ENCODE assay signal across 32 mouse cellular contexts in genomic region chr13:109629216-109629615, GRCm38 (mm10).
"Had no signal": no experiment of that assay in that cellular context is flagged by ENCODE, and none has a peak within 500 bp of the region (broad histone marks: within the 10 kb centered on the region; RNA-seq: fewer than 3 reads in every experiment).

No protein-coding gene starts in this region.

- DNase-seq: left cerebral cortex, postnatal 4 days; liver; liver, embryonic 13.5 days; liver, postnatal 0 days; lung, adult 18-20 months; lung, adult 2 months; lung, embryonic 14.5 days; lung, postnatal 10 days; lung, postnatal 14 days; lung, postnatal 36 days; lung, postnatal 4 days; midbrain, embryonic 14.5 days had no signal

- H3K4me3 ChIP-seq: left cerebral cortex, adult 2 months; limb, embryonic 10.5 days; limb, embryonic 12.5 days; limb, embryonic 13.5 days; limb, embryonic 15.5 days; liver, embryonic 12.5 days; liver, embryonic 13.5 days; liver, embryonic 15.5 days; lung, embryonic 15.5 days; megakaryocyte, embryonic 14.5 days; midbrain, embryonic 10.5 days; midbrain, embryonic 12.5 days; midbrain, embryonic 13.5 days; midbrain, embryonic 15.5 days; myocyte; neural tube, embryonic 12.5 days had no signal

- H3K9ac ChIP-seq: limb, embryonic 12.5 days; limb, embryonic 13.5 days; limb, embryonic 15.5 days; liver, embryonic 12.5 days; liver, embryonic 13.5 days; liver, embryonic 14.5 days; liver, embryonic 15.5 days; liver, postnatal 0 days; lung, embryonic 14.5 days; lung, embryonic 15.5 days; midbrain, embryonic 12.5 days; midbrain, embryonic 13.5 days; midbrain, embryonic 15.5 days; neural tube, embryonic 12.5 days had no signal

- H3K4me2 ChIP-seq: limb, embryonic 12.5 days; limb, embryonic 13.5 days; limb, embryonic 15.5 days; liver, embryonic 11.5 days; liver, embryonic 12.5 days; liver, embryonic 13.5 days; liver, embryonic 15.5 days; lung, embryonic 14.5 days; lung, embryonic 15.5 days; midbrain, embryonic 11.5 days; midbrain, embryonic 12.5 days; midbrain, embryonic 13.5 days; midbrain, embryonic 15.5 days; neural tube, embryonic 12.5 days had no signal

- H3K27me3 ChIP-seq: limb, embryonic 12.5 days; limb, embryonic 13.5 days; limb, embryonic 15.5 days; liver, embryonic 12.5 days; liver, embryonic 13.5 days; liver, embryonic 15.5 days; lung, embryonic 15.5 days; megakaryocyte, embryonic 14.5 days; midbrain, embryonic 12.5 days; midbrain, embryonic 13.5 days; midbrain, embryonic 15.5 days; neural tube, embryonic 12.5 days had no signal

- H3K36me3 ChIP-seq: limb, embryonic 10.5 days; limb, embryonic 12.5 days; limb, embryonic 13.5 days; limb, embryonic 15.5 days; liver, embryonic 12.5 days; liver, embryonic 13.5 days; liver, embryonic 15.5 days; lung, embryonic 15.5 days; midbrain, embryonic 10.5 days; midbrain, embryonic 12.5 days; midbrain, embryonic 13.5 days; midbrain, embryonic 15.5 days; neural tube, embryonic 12.5 days had no signal

- ATAC-seq: liver, embryonic 12.5 days; liver, postnatal 0 days; lung, postnatal 0 days; midbrain, embryonic 13.5 days; midbrain, embryonic 15.5 days had no signal

- H3K9me3 ChIP-seq: limb, embryonic 10.5 days; limb, embryonic 12.5 days; limb, embryonic 13.5 days; limb, embryonic 15.5 days; liver, embryonic 12.5 days; liver, embryonic 13.5 days; liver, embryonic 15.5 days; lung, embryonic 15.5 days; megakaryocyte, embryonic 14.5 days; midbrain, embryonic 10.5 days; midbrain, embryonic 12.5 days; midbrain, embryonic 13.5 days; midbrain, embryonic 15.5 days; neural tube, embryonic 12.5 days had no signal

- H3K27ac ChIP-seq: left cerebral cortex, adult 2 months; limb, embryonic 10.5 days; limb, embryonic 12.5 days; limb, embryonic 13.5 days; limb, embryonic 15.5 days; liver, embryonic 12.5 days; liver, embryonic 13.5 days; liver, embryonic 14.5 days; liver, embryonic 15.5 days; lung, embryonic 15.5 days; macrophage; midbrain, embryonic 10.5 days; midbrain, embryonic 12.5 days; midbrain, embryonic 13.5 days; midbrain, embryonic 15.5 days; neural tube, embryonic 12.5 days had no signal
